Mouse (Mus musculus): Measurements from ENCODE around the gene Drosha.

The Drosha gene

DNA sequence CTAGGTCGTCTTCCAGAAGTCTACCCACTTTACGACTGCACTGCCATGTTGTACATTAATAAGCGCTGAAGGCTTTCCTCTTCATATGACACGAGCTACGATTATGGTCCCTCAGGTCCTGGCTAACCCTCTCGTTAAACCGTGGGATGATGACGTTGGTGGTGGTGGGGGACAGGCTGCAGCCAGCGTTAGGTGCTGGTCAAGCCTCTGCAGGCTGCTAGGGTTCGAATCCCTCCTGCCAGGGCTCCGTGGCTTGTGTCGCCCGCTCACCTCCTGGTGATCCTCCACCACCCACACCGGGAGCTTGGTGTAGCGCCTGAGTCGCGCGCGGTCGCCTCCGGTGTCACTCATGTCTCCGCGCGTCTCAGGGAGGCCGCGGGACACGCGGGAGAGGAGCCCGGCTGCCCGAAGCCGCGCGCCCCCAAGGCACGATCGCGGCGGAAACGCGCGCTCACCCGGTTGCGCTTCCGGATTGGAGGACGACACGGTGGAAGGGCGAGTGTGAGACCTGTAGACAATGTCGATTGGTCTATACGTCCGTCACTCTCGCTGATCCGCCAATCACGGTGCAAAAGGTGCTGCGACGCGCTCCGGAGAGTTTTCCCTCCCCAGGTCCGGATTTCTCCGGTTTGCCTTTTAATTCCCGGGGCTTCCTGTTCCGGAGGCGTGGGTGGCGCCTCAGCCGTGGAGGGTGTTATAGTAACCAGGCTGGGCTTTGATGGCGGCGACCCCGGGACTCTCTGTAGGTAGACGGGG lies at the start of gene Drosha, which contains the start of gene 6030458C11Rik:
TSS of gene Drosha (plus strand) at position 619 of the 756 bp plus-strand sequence.
TSS of gene 6030458C11Rik (minus strand) at position 453 of the 756 bp plus-strand sequence.
- in situ Hi-C loops (cut with MboI; ENCODE audit: low sequenced_read_pairs): loop anchor here (25.0 kb wide), 1 partner anchor 637 kb away; no protein-coding TSS in a partner anchor

DNA sequence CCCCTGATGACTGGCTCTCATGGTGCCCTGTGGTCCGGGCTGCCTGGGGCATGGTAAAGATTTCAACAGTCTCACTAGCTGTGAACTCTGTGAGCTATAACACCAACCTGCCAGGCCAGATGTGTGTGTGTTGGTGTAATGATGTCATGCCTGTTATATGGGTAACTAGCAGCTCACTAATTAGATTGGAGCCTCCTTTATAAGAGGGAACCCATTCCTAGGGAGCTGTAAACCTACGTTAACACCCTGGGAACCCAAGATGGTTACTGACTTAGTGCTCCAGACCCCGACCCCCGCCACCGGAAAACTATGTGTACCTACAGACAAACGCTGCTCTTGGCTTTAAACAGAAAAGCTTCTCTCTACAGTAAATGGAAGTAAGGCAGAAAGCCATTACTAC lies 43.3 kb upstream of the Drosha start:
- in situ Hi-C loops (cut with MboI; ENCODE audit: low sequenced_read_pairs): no loop called here

DNA sequence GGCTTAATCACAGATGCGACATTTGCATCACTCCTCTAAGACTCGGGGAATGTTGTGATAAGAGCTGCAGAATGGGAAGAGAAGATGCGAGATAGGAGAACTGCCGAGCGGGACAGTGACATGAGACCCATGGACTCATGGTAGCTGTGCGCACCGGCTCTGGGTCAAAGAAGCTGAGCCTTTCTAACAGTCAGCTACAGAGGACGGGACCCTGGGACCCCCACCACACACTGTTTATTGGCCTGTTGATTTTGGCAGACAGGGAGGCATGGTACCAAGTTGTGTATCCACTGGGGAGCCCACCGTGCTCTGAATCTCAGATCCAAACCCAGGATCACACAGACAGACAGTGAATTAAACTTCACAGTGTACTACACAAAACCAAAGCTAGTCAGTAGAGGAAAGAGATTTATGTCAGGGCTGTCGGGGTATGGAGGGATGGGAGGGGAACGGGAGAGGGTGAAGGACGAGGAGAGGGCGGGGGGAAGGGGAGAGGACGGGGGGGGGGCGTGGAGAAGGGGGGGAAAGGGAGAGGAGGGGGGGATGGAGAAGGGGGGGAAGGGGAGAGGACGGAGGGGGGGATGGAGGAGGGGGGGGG lies 42.8 kb upstream of the Drosha start:
- in situ Hi-C loops (cut with MboI; ENCODE audit: low sequenced_read_pairs): no loop called here

DNA sequence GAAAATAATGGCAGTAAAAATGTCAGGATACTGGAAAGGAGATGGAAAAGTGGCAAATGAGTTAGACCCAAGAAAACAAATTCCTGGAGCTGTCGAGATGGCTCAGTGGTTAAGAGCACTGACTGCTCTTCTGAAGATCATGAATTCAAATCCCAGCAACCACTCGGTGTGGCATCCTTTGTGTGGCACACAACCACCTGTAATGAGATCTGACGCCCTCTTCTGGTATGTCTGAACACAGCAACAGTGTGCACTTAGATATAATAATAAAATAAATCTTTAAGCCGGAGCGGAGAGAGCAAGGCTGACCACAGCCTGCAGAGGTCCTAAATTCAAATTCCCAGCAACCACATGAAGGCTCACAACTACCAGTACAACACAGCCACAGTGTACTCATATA lies 36.1 kb upstream of the Drosha start:
- in situ Hi-C loops (cut with MboI; ENCODE audit: low sequenced_read_pairs): no loop called here

DNA sequence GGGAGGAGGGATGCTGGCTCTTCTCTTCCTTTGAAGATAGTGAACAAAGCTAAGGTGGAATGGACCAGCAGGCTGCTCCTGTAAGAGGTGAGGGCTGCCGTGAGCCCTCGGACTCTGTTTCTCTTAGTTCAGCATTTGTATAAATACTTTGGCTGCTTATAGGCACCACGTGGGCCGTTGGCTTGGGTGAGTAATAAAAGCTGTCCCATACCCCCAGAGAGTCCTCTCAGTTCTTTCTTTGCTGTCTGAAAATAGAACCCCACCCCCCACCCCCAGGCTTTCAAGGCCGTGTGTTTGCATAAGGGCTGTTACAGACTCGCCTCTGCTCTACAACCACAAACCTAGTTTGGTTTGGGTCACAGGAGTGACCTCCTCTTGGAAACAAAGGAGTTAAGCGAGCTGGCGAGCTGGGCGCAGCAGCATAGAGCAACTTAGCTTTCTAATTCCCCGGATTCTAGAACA lies 35.2 kb upstream of the Drosha start:
- in situ Hi-C loops (cut with MboI; ENCODE audit: low sequenced_read_pairs): no loop called here

GRCm38 (mm10) chr15:12794311-12794710 lies 30.3 kb upstream of the Drosha start:
- in situ Hi-C loops (cut with MboI; ENCODE audit: low sequenced_read_pairs): loop anchor here (10.0 kb wide), 1 partner anchor 420 kb away; no protein-coding TSS in a partner anchor

DNA sequence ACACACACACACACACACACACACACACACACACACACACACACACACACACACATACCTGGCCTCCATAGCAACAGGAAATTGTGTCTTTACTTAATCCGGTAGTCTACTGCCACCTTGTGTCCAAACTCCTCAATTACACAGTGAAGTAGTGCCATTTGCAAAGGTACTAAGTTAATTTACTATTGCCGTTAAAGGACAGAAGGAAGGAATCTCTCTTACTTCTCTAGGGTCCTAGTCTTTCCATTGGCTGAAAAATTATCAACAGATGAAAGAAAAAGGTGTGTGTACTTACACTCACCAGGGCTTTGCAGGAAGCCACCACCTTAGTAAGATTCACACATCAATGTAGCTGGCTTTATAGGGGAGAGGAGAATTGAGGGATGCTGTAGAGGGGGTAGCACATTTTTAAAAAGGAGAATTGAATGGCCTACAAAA lies 29.1 kb upstream of the Drosha start:
- in situ Hi-C loops (cut with MboI; ENCODE audit: low sequenced_read_pairs): loop anchor here (5.0 to 10.0 kb wide), 2 partner anchors 213 to 421 kb away; no protein-coding TSS in a partner anchor

- in situ Hi-C loops (cut with MboI; ENCODE audit: low sequenced_read_pairs): loop anchor here (5.0 to 10.0 kb wide), 2 partner anchors 214 to 421 kb away; no protein-coding TSS in a partner anchor
Measured at GRCm38 (mm10) chr15:12795909-12796470, 28.6 kb upstream of the Drosha start.

DNA sequence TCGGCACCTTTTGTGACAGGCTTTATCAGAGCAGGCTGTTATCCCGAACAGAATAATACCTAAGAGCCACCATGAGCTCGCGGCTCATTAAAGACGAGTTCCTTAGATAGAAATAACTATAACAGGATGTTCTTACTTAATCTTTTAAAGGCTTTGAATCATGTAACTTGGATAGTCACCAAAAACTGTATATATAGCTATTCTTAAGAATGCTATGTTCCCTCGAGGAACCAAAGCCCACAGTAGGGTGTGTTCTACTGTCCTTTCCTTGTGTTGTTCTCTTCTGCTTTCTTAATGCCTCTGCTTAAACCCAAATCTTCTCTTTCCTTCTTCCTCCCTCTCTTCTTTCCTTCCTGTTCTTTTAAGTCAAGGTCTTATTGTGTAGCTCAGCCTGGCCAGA lies 26.6 kb upstream of the Drosha start:
- in situ Hi-C loops (cut with MboI; ENCODE audit: low sequenced_read_pairs): loop anchor here (5.0 to 10.0 kb wide), 2 partner anchors 216 to 423 kb away; no protein-coding TSS in a partner anchor

DNA sequence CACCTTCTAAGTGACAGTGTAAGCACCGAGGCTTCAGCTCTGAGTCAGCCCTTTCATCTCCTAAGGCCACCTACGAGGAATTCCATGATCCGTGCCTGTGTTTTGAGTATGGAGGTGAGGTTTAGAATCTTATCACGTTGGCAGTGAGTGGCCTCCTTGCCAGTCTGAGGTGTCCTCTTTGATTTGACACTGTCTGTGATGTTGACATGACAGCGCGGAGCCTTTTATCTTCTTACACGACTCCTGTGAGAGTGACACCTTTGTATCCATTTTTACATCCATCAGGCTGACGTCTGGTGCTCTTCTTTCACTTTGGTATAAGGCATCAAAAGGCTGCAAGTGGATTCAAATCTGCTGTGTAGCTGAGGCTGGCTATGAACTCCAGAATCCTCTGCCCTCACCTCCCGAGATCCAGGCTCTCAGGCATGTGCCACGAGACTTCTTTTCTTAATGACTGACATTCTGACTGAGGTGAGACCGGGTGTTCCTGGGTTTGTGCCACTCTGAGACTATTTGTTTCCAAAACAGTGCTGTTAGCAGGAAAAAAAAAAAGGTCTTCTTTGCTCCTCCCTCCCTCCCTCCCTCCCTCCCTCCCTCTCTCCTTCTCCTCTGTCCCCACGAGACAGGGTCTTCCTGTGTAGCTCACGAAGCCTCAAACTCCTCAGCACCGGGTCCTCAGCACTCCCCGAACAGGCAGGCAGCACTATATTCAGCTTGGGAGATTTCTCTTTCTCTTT lies 24.0 kb upstream of the Drosha start:
- in situ Hi-C loops (cut with MboI; ENCODE audit: low sequenced_read_pairs): loop anchor here (25.0 kb wide), 1 partner anchor 613 kb away; no protein-coding TSS in a partner anchor

DNA sequence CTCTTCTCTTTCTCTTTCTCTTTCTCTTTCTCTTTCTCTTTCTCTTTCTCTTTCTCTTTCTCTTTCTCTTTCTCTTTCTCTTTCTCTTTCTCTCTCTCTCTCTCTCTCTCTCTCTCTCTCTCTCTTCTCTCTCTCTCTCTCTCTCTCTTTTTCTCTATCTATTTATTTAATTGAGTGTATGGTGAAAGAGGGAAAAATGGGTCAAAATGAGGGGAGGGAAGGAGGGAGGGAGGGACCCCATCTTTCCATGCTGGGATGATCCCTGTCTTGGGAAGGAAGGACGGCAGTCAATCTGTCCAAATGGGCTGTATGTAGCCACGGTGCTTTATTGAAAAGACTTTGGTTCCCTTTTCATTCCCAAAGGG lies 23.5 kb upstream of the Drosha start:
- in situ Hi-C loops (cut with MboI; ENCODE audit: low sequenced_read_pairs): loop anchor here (25.0 kb wide), 1 partner anchor 614 kb away; no protein-coding TSS in a partner anchor

DNA sequence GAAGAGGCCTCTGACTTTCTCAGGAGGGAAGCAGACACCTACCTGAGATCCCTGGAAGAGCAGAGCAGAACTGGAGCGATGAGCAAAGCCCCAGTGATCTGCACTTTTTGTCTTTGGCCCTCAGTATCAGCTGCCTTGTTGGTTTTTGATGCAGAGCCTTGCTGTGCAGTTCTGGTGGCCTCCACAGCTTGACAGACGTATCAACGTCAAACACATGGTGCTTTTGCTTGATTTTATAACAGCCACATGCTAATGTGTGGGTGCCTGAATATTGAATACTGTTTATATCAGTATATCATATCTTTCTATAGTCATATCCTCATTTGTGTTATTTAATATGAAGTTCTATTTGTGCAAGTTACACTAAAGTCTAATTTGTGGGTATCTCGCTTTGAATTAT lies 19.5 kb upstream of the Drosha start:
- in situ Hi-C loops (cut with MboI; ENCODE audit: low sequenced_read_pairs): loop anchor here (25.0 kb wide), 1 partner anchor 618 kb away; no protein-coding TSS in a partner anchor

DNA sequence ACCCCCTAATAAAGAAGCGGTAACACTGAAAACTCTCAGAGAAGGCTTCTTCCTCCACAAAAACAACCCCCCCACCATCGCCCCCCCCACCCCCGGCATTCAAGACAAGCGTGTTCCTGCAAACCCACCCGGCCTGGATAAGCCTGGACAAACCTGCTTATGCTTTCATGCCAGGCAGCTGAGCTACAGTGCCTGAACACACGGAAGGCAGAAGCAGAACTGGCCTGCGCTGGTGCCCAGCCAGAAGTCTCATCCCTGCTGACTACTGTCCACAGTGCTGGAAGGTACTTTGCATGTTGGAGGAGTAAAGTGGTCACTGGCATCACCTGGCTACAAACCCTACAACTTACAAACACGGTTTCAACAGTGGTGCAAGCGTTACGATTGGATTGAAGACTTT lies 17.5 kb upstream of the Drosha start:
- in situ Hi-C loops (cut with MboI; ENCODE audit: low sequenced_read_pairs): loop anchor here (25.0 kb wide), 1 partner anchor 620 kb away; no protein-coding TSS in a partner anchor

- in situ Hi-C loops (cut with MboI; ENCODE audit: low sequenced_read_pairs): loop anchor here (25.0 kb wide), 1 partner anchor 622 kb away; no protein-coding TSS in a partner anchor
Measured at GRCm38 (mm10) chr15:12809305-12809704, 15.3 kb upstream of the Drosha start.

DNA sequence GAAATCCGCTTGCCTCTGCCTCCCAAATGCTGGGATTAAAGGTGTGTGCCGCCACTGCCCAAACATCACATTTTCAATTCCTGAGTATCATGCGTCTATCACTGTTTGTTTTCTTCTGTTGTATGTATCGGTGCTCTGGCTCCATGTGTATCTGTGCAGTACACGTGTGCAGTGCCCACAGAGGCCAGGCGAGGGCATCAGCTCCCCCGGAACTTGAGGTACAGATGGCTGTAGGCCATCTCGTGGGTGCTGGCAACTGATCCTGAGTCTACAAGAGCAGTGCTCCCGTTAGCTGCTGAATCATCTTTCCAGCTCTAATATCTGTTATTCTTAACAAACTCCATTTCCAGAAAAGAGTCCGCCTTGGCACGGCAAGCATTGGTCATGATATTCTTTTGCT lies 12.0 kb upstream of the Drosha start:
- in situ Hi-C loops (cut with MboI; ENCODE audit: low sequenced_read_pairs): loop anchor here (25.0 kb wide), 1 partner anchor 625 kb away; no protein-coding TSS in a partner anchor

DNA sequence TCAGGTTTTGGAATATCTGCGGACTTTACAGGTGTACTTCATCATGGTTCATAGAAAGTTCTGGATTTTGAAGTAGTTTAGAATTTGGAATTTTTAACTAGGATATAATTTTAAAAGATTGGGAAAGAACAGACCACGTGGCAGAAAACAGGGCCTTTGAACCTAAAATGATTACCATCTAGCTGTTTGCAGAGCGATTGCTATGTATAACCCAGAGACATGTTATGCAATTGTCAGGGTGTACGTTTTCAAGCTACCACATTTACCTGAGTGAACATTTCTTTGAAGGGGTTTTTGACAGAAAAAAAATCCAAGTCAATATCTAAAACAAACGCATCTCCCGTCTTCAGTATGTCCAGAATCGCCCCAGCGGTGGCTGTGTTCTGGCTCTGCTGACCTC lies 7.0 kb upstream of the Drosha start:
- in situ Hi-C loops (cut with MboI; ENCODE audit: low sequenced_read_pairs): loop anchor here (25.0 kb wide), 1 partner anchor 630 kb away; no protein-coding TSS in a partner anchor

- in situ Hi-C loops (cut with MboI; ENCODE audit: low sequenced_read_pairs): loop anchor here (25.0 kb wide), 1 partner anchor 635 kb away; no protein-coding TSS in a partner anchor
Measured at GRCm38 (mm10) chr15:12822416-12823395, 1.9 kb upstream of the Drosha start.

DNA sequence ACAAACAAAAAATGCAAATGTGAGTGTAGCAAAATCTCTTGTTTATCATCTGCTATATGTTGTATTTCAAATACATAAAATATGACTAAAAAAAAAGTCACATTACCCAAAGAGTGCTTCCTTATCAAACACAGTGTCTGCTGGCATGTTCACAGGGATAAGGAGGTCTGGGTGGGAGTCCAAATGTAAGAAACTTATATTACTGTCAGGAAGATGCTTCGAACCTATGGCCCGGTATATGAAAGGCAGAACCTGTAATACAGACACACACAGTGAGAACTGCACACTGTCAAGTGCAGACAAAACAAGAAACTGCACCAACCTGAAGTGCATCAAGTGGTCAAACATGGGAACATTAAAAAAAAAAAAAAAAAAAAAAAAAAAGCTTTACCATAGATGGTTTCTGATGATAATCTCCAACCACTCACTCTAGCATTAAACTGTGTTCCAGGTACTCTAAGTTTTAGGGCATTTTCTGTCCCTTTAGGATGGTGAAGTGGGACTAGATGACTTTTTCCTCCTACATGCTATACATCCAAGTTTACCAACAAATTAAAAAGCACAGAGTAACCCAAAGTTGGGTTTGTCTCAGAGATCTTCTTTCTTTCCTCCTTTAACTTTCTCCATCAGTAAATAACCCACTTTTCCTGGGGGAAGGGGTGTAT lies 1.0 kb upstream of the Drosha start:
- in situ Hi-C loops (cut with MboI; ENCODE audit: low sequenced_read_pairs): loop anchor here (25.0 kb wide), 1 partner anchor 636 kb away; no protein-coding TSS in a partner anchor
